Mouse (Mus musculus) lung, embryonic 15.5 days (tissue): ENCODE data around the gene Tent4b. TPM values are rescaled to one million over a fixed set of nuclear protein-coding genes. Genes with fewer than 3 reads are reported as not detected.

Experiments
- ATAC-seq: fragments of 200-750 bp; cut with Nextera tagmentation; 2 replicates; pipeline ENCODE4 v1.8.0; 2017; ENCODE audit warnings: moderate number of reproducible peaks, borderline replicate concordance; ENCODE audit not compliant: low FRiP score, low TSS enrichment; ENCODE audit errors: extremely low read depth
- H3K27ac ChIP-seq: fragments of 300-500 bp; sonication (generic); 2 replicates; pipeline ENCODE4 v1.5.1; 2015; ENCODE audit warnings: moderate library complexity, mild to moderate bottlenecking, inconsistent platforms
- H3K27me3 ChIP-seq: fragments of 300-500 bp; sonication (generic); 2 replicates; pipeline ENCODE4 v1.6.1; 2015; ENCODE audit warnings: inconsistent platforms
- H3K36me3 ChIP-seq: fragments of 300-500 bp; sonication (generic); 2 replicates; pipeline ENCODE4 v1.6.1; 2015; ENCODE audit warnings: inconsistent platforms
- H3K4me1 ChIP-seq: fragments of 300-500 bp; sonication (generic); 2 replicates; pipeline ENCODE4 v1.6.1; 2015; ENCODE audit warnings: inconsistent platforms
- H3K4me2 ChIP-seq: fragments of 300-500 bp; sonication (generic); 2 replicates; pipeline ENCODE4 v1.6.1; 2015; ENCODE audit warnings: inconsistent platforms, mild to moderate bottlenecking, moderate library complexity
- H3K4me3 ChIP-seq: fragments of 300-500 bp; sonication (generic); 2 replicates; pipeline ENCODE4 v1.5.1; 2015; ENCODE audit warnings: mild to moderate bottlenecking, inconsistent platforms
- H3K9ac ChIP-seq: fragments of 300-500 bp; sonication (generic); 2 replicates; pipeline ENCODE4 v1.6.1; 2015; ENCODE audit warnings: inconsistent platforms
- H3K9me3 ChIP-seq: fragments of 300-500 bp; sonication (generic); 2 replicates; pipeline ENCODE4 v1.6.1; 2016; ENCODE audit warnings: inconsistent platforms
- WGBS: fragments of 180-500 bp; shearing (Covaris S2); methylation state at CpG from one replicate; pipeline ENCODE4 v1.1.7; 2015; 5-methylcytosine and 5-hydroxymethylcytosine counted together
- polyA plus RNA-seq: library from polyadenylated mRNA; unstranded; fragments of >200 nt; fragmentation: Nextera tagmentation; extraction: Ambion mirVana; gene quantifications from 2 replicates; pipeline ENCODE4 v1.2.1, GENCODE M21; 2015

The Tent4b gene
- polyA plus RNA-seq, 1 experiment from 2014 or later, result 8.6 TPM

DNA sequence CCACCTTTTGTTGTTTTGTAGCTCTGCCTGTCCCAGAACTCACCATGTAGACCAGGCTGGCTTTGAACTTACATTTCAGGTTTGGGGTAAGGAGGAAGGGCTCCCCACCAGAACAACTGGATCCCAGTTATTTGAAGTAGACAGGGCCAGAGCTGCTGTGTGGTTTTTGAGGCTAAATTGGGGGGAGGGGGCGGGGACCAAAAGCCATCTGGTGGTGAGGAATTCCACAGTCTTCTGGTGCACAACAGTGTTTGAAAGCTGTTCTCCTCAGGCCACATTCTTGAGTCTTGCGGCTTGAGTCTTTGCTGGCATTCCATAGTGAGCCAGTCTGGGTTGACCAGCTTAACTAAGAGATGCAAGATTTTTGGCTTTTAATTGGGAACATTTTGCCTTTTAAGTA is 66.5 kb downstream of the Tent4b start:
- H3K4me2 ChIP-seq, result no peak overlapping the region
- no peak overlapping the region for H3K4me3 ChIP-seq
- H3K36me3 ChIP-seq, result no peaks in the 10 kb centered on the region
- H3K4me1 ChIP-seq, result peaks cover 37% of the 10 kb centered on the region
- WGBS, result 12% methylated on average over 2 of the region's 2 CpGs
- no peak for ATAC-seq
- H3K27me3 ChIP-seq, result no peaks in the 10 kb centered on the region
- H3K9me3 ChIP-seq, result no peaks in the 10 kb centered on the region
- peak overlapping the region; percentile 69 for H3K27ac ChIP-seq
- no peak overlapping the region for H3K9ac ChIP-seq

GRCm38 (mm10) chr8:88266170-88266800 is 67.3 kb downstream of the Tent4b start:
- H3K9me3 ChIP-seq, result no peaks in the 10 kb centered on the region
- H3K4me2 ChIP-seq, result no peak overlapping the region; the same call in 1 of the 2 replicates
- H3K4me3 ChIP-seq, result no peak overlapping the region
- H3K4me1 ChIP-seq, result peaks cover 37% of the 10 kb centered on the region
- H3K9ac ChIP-seq, result no peak overlapping the region
- 0 out of 2 replicates have a peak, but pooled peaks cover 2% of the 10 kb centered on the region for H3K27me3 ChIP-seq
- peak; percentile 83 for ATAC-seq
- WGBS, result 28% methylated on average over 10 of the region's 10 CpGs
- H3K27ac ChIP-seq, result peak overlapping the region; percentile 83
- H3K36me3 ChIP-seq, result no peaks in the 10 kb centered on the region

DNA sequence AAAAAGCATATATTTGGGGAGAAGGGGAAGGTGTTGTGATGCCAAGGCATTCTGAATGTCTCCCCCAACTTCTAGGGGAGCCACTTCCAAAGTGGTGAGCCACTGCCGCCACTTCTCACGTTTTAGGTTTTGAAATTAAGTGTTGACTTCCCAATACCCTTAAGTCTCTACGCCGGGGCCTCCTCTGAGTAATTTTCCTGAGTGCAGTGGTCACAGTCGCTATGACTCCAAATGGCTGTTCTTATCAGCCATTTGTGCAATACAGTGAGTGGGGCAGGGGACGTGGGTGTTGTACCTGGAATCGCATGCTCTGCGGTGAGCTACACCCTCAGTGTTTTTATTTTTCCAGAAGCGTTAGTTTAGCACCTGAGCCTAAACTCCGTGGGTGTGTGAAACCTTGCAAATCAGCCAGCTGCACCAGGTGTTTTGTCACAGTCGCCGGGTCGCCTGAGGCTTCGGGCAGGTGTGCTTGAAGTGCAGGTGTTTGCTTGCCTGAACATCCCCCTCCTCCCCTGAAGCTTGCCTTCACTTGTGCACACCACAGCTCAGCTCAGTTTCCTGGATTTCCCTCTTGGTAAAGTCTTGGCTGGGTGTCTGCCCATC is 67.9 kb downstream of the Tent4b start:
- H3K36me3 ChIP-seq, result no peaks in the 10 kb centered on the region
- 51% methylated on average over 14 of the region's 14 CpGs for WGBS
- ATAC-seq, result peak; percentile 36; the same call in 1 of the 2 replicates
- no peak overlapping the region for H3K9ac ChIP-seq
- H3K27me3 ChIP-seq, result peaks cover 5% of the 10 kb centered on the region; the same call in 1 of the 2 replicates
- peak overlapping the region; percentile 83 for H3K27ac ChIP-seq
- no peak overlapping the region; the same call in 1 of the 2 replicates for H3K4me2 ChIP-seq
- no peak overlapping the region for H3K4me3 ChIP-seq
- no peaks in the 10 kb centered on the region for H3K9me3 ChIP-seq
- H3K4me1 ChIP-seq, result peaks cover 38% of the 10 kb centered on the region

DNA sequence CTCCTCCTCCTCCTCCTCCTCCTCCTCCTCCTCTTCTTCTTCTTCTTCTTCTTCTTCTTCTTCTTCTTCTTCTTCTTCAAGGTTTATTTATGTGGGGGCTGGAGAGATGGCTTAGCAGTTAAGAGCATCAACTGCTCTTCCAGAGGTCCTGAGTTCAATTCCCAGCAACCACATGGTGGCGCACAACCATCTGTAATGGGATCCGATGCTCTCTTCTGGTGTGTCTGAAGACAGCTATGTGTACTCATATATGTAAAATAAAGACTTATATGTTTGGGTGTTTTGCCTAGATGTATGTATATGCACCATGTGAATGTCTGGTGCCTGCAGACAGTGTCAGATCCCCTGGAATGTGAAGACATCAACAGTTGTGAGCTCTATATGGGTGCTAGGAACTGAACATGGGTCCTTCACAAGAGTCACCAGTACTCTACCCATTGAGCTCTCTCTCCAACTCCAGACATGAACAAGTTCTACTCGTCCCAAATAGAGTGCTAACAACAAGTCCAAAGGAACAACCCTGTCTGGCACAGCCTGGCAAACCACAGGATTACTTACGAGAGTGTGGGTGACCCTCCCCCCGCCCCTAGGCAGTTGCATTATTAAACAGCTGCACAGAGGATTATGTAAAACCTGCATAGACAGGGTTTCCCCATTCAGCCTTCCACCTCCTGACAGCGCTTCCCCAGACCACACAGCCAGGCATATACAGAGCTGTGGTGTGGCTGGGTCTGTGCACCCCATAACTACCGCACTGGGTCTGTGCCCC is 70.3 kb downstream of the Tent4b start:
- Histone ChIP-seq H3K9me3 (no peaks in the 10 kb centered on the region), H3K4me1 (peaks cover 33% of the 10 kb centered on the region), H3K4me3 (no peak overlapping the region), H3K4me2 (no peak overlapping the region), H3K27ac (no peak overlapping the region), H3K27me3 (peaks cover 8% of the 10 kb centered on the region; the same call in 1 of the 2 replicates), H3K36me3 (no peaks in the 10 kb centered on the region), H3K9ac (no peak overlapping the region)
- WGBS, result 63% methylated on average over 7 of the region's 7 CpGs
- no peak for ATAC-seq

DNA sequence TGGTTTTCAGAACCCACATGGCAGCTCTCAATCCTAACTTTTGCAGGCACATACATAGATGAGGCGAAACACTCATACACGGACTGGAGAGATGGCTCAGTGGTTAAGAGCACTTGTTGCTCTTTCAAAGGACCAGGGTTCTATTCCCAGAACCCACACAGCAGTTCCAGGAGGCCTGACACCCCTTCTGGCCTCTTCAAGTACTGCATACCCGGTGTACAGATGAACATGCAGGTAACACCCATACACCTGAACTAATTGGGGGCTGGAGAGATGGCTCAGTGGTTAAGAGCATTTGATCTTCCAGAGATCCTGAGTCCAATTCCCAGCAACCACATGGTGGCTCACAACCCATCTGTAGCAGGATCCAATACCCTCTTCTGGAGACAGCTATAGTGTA is 71.1 kb downstream of the Tent4b start:
- peaks cover 29% of the 10 kb centered on the region for H3K4me1 ChIP-seq
- no peak overlapping the region for H3K9ac ChIP-seq
- peaks cover 8% of the 10 kb centered on the region; the same call in 1 of the 2 replicates for H3K27me3 ChIP-seq
- H3K9me3 ChIP-seq, result no peaks in the 10 kb centered on the region
- H3K4me3 ChIP-seq, result no peak overlapping the region
- 64% methylated on average over 3 of the region's 3 CpGs for WGBS
- no peak overlapping the region for H3K4me2 ChIP-seq
- H3K27ac ChIP-seq, result no peak overlapping the region
- ATAC-seq, result no peak
- no peaks in the 10 kb centered on the region for H3K36me3 ChIP-seq

- Histone ChIP-seq H3K4me3 (peak within 1 kb of the TSS; percentile 50), H3K27ac (no peak within 1 kb of the TSS), H3K9ac (peak within 1 kb of the TSS; percentile 52), H3K27me3 (peaks cover 8% of the 10 kb centered on the region; the same call in 1 of the 2 replicates), H3K4me1 (peaks cover 18% of the 10 kb centered on the region), H3K4me2 (peak within 1 kb of the TSS; percentile 94), H3K9me3 (no peaks in the 10 kb centered on the region), H3K36me3 (no peaks in the 10 kb centered on the region)
- 3% methylated on average over 64 of the region's 64 CpGs for WGBS
- ATAC-seq, result peak; percentile 60; the same call in 1 of the 2 replicates
These were observed 73.4 kb downstream of the Tent4b start, which contains the start of gene Adcy7 for GRCm38 (mm10) chr8:88272231-88273050. Adcy7 (plus strand) TSS chr8:88272403.

GRCm38 (mm10) chr8:88273051-88273430 is 74.0 kb downstream of the Tent4b start:
- no peak for ATAC-seq
- Histone ChIP-seq H3K9me3 (no peaks in the 10 kb centered on the region), H3K4me2 (peak overlapping the region; percentile 94), H3K27ac (no peak overlapping the region), H3K36me3 (no peaks in the 10 kb centered on the region), H3K9ac (peak overlapping the region; percentile 52; the same call in 1 of the 2 replicates), H3K27me3 (peaks cover 8% of the 10 kb centered on the region; the same call in 1 of the 2 replicates), H3K4me3 (peak overlapping the region; percentile 50), H3K4me1 (peaks cover 15% of the 10 kb centered on the region)
- WGBS, result 70% methylated on average over 7 of the region's 7 CpGs

- Histone ChIP-seq H3K4me1 (peaks cover 16% of the 10 kb centered on the region), H3K9ac (no peak overlapping the region), H3K4me2 (no peak overlapping the region), H3K36me3 (no peaks in the 10 kb centered on the region), H3K27me3 (peaks cover 8% of the 10 kb centered on the region; the same call in 1 of the 2 replicates), H3K27ac (no peak overlapping the region), H3K9me3 (no peaks in the 10 kb centered on the region), H3K4me3 (no peak overlapping the region)
- 88% methylated on average over 5 of the region's 5 CpGs for WGBS
- ATAC-seq, result no peak
These were observed 75.1 kb downstream of the Tent4b start for GRCm38 (mm10) chr8:88274090-88274489.

DNA sequence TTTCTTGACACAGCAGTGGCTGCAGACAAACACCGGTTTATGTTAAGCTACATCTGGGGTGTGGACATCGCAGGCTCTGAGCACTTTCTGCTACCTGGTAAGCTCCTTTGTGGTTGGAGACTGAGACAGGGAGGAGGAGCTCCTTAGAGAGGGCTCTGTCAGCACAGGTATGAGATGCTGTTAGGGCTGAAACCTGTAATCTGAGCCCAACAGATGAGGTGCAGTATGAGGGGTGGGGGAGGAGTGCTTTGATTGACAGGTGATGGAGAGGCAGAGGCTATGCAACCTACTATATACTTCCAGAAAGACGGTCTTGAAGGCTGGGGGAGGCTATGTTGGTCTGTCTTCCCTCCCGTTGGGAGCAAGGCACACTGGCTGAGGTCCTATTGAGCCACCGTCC is 80.2 kb downstream of the Tent4b start:
- 37% methylated on average over 5 of the region's 5 CpGs for WGBS
- no peak overlapping the region for H3K27ac ChIP-seq
- H3K4me1 ChIP-seq, result peaks cover 20% of the 10 kb centered on the region
- no peaks in the 10 kb centered on the region for H3K9me3 ChIP-seq
- no peak overlapping the region for H3K9ac ChIP-seq
- peak; percentile 11; the same call in 1 of the 2 replicates for ATAC-seq
- no peak overlapping the region for H3K4me3 ChIP-seq
- no peaks in the 10 kb centered on the region for H3K27me3 ChIP-seq
- H3K4me2 ChIP-seq, result no peak overlapping the region
- no peaks in the 10 kb centered on the region for H3K36me3 ChIP-seq

- Histone ChIP-seq H3K4me2 (no peak overlapping the region), H3K9ac (no peak overlapping the region), H3K36me3 (no peaks in the 10 kb centered on the region), H3K4me3 (no peak overlapping the region), H3K27me3 (no peaks in the 10 kb centered on the region), H3K27ac (no peak overlapping the region), H3K4me1 (peaks cover 22% of the 10 kb centered on the region), H3K9me3 (no peaks in the 10 kb centered on the region)
- 40% methylated on average over 6 of the region's 6 CpGs for WGBS
- ATAC-seq, result peak; percentile 60; the same call in 1 of the 2 replicates
These were observed 80.7 kb downstream of the Tent4b start for GRCm38 (mm10) chr8:88279670-88280069.

DNA sequence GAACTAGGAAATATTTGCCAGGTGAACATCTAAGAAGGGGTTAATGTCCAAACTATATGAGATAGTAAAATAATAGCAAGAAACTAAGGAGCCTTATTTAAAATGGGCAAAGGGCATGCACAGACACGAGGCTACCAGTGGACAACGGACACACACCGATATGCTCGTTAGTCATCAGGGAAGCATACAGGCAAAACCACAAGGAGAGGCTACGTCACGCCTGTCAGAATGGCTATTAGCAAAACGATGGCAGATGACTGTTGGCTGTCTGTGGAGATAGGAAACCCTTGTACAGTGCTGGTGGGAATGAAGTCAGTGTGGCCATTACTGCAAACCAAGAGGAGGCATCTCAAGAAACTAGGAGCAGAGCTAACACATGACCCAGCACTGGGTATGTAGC is 81.9 kb downstream of the Tent4b start:
- H3K36me3 ChIP-seq, result no peaks in the 10 kb centered on the region
- WGBS, result 77% methylated on average over 7 of the region's 7 CpGs

More for the DNA sequence above, 81.9 kb downstream of the Tent4b start:
- Histone ChIP-seq H3K9ac (no peak overlapping the region), H3K9me3 (no peaks in the 10 kb centered on the region), H3K4me3 (no peak overlapping the region), H3K27ac (no peak overlapping the region), H3K4me1 (peaks cover 27% of the 10 kb centered on the region), H3K4me2 (no peak overlapping the region), H3K27me3 (no peaks in the 10 kb centered on the region)
- no peak for ATAC-seq
